Mouse (Mus musculus) yolk sac, embryonic 10.5 days (tissue): ENCODE measurements at regions not wholly inside any gene's neighbourhood (a gene's known extent, or its start where the extent isn't known, plus 50 kb on each side); places are given as distances from the start of the nearest gene placed in this dataset.
A peak's percentile ranks its signal among the peaks of the same experiment; 100 is the strongest.

Experiments
- DNase-seq: peaks from one replicate; pipeline ENCODE4 v3.0.0-alpha.2; 2017; ENCODE audit warnings: low spot score

DNA sequence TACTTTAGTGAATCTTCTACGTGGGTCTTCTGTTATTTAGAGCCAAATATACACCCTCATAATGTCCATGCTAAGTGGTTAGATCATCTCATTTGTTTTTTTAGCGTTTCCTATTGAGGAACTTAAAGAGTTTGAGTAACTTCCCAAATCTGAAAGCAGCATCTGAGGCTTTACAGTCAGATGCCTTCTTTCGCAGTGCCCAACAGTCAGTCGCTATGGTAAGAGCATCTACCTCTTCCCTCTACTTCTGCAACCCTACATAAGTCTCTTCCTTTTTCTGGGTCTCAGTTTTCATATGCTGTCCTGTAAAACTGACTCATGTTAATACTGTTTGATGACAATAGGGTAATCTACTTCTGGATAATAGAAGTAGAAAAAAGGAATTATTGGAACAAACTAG is 146.8 kb downstream of the Ktn1 start:
- no peak for DNase-seq

DNA sequence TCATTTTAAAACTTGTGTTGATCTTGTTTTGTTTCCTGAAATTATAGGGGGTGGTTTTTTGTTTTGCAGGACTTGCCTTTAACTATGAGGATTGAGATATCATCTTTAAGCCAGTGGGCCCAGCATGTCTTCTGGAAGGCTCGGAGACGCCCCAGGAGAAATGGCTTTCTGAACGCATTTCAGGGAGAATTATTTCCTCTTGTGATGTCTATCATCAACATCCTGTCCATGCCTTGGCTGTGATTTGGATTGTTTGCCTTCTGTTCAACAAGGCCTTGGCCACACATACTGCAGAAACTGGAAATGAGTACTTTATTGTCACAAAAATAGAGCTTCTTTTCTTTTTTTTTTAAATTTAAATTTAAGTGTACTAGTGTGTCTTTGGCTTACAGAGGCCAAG is 150.0 kb downstream of the Ktn1 start:
- DNase-seq: no peak

DNA sequence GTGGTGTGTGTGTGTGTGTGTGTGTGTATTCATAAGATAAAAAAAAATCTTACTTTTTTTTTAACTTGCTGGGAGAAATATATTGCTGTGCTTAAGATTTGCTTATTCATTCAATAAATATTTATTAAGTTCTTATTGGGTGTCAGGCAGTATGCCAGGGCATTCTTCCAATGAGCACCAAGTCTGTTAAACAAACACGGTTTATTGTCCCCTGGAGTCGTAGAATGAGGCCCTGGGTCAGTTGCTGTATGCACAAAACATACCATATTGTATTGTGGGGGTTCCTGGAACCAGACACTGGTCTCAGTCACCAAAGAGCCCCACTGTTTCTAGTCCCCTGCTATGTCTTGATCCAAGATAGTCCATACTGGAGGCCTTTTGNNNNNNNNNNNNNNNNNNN is 151.3 kb downstream of the Ktn1 start:
- no peak for DNase-seq

DNA sequence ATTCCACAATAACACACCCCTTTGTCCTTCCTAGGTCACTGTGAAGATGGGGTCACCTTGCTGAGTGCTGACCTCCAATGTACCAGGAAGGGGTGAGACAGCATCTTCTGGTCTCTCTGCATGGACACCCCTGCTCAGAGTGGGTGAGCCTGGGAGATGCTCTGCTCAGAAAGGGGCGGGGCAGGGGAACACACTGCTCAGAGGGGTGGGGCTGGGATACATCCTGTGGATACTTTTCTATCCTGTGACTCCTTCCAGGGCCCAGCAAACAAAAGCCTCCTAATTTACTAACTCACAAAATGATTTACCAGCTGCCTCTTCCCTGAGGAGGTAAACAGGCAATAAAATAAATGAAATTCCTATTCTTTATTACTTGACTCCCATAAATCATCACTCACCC is 157.0 kb downstream of the Ktn1 start:
- no peak for DNase-seq

DNA sequence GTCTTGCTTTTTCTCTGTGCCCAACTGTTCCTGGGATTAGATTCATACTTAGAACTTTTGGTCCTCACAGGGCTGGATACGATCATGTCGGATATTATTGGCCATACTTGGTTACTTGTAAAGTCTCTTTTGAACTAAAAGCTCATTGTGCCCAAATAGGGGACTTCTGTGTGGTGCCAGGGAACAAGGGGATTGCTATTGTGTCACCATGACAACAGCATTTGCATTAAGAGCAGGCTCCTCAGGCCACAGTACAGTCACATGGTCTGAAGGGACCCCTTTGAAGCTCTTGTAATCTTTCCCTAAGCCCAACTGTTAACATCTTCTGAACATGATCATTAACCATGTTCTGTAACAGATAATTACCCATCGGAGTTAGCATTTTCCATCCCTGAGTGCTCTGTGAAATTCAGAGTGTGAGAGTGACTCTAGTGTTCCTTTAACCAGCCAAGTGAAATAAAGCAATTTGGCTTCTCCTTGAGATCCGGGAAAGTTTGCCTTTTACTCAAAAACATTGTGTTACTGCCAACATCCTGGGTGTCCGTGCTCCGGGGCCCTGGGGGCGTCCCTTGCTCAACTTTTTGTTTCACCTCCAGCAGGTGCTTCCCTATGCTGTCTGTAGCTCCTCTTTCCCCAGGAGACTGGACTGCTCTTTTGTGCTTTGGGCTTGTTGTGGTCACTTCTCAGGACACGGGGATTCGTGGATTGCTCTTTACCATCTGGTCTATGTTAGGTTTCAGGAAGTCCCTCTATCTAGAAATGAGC is 157.7 kb downstream of the Ktn1 start:
- DNase-seq: no peak

DNA sequence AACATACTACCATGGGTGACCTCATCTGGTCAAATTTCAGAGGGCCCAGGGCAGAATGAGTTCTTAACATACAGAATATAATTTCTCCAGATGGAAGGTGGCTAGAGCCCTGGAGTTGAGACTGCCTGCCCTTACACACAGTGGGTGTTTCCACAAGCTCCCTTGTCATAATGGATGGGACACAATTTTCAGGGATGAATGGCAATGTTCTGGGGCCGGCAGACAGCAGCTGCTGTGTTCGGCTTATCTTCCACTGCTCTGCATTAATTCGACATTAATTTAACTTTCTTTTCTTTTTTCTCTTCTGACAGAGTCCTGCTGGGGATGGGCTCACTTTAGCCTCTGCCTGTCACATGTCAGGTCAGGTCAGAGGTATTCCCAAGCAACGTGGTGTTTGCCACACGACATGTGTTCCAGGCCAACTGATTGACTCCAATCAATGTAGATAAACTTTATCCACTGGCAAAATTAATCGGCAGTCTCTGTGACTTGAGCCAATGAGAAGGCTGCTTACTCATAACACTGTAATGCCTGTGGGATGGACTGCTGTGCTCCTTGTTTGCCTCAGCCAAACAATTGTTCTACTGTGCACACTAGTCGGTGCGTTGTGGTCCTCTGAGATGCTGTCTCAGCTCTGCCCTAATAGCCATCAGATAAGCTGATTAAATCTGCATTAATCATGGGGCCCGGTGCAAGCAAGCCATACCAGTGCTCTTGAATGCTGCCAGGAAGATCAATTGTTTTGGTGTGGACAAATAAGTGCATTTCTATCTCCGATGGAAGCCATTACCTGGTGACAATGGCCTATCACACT is 160.1 kb downstream of the Ktn1 start:
- DNase-seq: no peak

DNA sequence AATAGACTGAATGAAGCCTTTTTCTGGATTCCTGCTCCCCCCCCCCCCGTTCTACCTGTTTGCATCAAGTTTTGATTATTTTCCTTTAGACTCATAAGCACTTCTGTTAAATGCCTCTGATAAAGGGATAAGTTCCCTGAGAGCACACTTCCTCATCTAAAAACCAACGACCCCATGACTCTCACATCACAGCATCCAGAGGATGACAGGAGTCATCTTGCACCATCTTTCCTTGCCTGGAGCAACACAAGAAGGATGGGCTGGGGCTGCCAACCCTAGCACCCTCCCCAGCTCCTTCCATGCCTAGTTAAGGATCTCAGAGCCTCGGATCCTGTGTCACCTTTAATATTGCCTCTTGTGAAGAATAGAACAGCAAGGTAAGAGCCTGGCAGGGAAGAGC is 170.0 kb downstream of the Ktn1 start:
- DNase-seq: no peak

DNA sequence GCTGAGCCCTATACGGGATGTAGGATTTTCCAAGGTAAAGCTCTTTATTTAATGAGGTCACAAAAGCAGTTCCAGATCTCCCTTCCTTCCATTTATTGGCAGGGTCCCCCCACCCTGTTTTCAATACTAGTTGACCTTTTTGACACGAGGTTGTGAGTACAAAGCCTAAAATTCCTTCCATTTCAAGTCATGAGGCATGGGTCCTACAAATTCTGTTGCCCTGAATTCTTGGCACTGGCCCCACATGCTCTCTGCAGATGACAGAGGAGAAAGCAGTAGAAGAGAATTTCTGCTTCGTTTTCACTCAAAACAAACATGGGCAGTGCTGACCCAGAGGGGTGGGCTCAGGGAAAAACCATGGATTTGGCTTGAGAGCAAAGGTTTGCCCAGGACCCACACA is 170.4 kb downstream of the Ktn1 start:
- DNase-seq: no peak

DNA sequence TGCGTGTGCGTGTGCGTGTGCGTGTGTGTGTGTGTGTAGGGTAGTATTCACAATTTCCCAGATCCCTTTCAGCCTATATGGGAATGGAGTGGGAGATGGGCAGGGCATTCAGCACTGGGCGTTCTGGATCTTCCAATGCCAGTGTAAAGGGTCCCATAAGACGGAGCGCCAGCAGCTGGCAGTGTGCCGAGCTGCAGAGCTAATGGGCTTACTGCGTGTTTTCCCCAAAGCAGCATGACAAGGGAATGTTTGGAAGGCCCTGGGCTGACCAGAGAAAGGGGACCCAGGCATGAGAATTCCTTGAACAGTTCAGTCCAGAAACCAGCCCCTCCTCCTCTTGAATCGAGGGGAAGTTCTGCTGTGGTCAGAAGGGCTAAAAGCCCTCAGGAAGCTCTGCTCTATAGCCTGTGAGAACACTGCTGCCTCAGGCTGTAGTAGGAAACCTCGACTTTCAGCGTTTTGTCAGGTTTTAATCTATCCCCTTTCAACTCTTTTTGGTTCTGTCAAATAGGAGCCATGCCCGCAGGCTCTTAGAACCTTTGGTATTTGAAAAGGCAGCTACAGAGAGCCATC is 172.4 kb downstream of the Ktn1 start:
- DNase-seq: no peak

DNA sequence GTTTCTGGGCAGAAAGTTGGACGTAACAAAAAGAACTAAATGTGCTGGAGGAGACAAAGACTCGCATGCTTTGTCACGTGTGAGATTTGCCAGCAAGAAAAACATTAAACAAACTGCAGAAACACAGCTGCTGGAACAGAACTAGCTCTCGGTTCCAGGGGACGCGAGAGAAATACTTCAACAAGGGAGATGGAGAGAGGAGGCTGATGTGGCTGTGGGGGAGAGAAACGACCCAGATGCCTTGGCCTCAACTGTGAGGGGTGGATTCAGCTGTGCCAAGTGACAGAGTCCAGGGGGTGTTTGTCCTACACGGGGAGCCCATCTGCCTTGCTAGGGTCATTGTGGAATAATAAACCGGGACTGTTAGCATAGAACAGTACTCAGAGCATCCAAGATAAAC is 174.9 kb downstream of the Ktn1 start:
- no peak for DNase-seq

DNA sequence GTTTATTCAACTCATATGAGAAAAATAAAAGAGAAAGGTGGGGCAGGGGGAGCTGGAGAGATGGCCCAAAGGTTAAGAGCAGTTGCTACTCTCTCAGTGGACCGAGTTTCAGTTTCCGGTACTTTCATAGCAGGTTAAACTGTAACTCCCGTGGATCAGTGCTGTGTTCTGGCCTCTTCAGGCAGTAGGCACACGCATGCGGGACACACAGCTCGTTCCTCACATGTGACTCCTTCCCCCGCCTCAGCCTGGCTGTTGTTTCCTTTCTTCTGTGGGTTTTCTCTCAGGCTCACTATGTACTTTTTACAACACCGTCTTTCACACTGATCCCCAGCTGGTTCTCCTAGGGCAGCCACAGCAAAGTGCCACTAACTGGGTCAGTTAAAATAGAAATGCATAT is 175.4 kb downstream of the Ktn1 start:
- DNase-seq: no peak

DNA sequence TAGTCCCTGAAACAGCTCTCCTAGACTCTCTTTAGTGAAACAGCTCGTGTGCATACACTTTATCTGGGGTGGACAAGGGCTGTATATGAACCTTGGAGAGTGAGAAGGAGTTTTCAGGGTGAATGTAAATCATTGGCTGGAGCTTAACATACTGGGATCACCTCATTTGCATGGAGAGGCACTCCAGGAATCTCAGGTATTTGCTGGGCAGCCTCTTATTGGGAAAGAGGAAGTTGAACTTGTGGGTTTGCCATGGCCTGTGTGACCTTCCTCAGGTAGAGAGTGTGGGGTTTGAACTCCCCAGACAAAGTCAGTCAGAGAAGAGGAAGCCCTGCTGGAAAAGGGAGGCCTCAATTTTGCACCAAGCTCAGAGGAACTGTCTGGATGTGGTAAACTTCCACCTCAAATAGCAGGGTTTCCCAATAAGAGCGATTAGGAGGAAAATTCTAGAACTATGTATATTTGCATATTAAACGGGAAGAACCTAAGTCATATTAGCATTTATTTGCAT is 177.3 kb downstream of the Ktn1 start:
- no peak for DNase-seq

DNA sequence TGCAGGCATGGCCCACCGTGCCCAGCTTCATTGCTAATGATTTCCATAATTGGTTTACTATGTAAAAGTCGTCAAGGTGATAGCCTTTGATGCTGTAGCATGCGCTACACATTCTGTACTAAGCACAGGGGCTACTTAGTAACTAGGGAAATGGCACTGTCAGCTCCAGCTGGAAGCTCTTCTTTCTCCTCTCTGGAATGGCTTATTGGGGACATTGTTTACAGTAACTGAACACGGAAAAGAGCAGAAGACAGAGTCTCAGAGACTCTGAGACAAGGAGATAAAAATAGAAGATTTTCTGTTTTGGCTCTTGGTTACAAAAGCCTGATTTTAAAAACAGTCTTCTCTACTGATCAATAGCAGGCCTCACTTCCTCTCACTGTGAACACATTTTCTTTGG is 178.3 kb downstream of the Ktn1 start:
- no peak for DNase-seq

DNA sequence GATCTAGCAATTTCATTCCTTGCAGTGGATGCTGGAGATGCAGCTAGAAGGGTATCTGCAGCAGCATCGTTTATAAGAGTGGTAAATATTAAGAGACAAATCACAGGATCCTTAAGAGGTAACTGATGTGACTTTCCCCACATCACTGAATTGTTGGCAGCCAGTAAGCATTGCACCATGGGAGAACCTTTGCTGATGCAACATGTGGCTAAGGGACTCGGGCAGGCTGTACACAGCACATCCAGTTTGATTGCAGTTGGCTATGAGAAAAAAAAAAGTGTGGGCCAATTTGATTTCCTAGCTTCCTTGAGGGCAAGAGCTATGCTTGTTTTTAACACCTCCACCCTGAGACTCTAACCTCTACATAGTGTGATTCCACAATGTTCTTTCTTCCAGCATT is 179.4 kb downstream of the Ktn1 start:
- DNase-seq: no peak

DNA sequence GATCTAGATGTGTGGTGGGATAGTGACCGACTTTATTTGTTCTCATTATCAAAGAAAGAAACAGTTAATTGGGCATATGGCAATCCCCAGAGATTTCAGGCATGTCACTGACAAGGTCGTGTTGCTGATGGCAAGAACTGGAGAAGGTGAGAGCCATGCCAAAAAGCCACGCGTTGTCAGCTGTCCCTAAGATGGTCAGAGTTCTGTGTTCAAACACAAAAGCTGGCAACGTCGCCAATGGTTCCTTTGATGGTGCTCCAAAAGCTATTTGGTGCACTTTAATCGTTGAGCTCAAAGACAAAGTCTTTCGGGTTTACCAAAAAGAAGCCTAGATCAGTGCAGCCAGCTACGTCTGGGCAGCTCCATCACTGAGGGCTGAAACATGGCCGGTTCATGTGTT is 185.4 kb downstream of the Ktn1 start:
- no peak for DNase-seq

DNA sequence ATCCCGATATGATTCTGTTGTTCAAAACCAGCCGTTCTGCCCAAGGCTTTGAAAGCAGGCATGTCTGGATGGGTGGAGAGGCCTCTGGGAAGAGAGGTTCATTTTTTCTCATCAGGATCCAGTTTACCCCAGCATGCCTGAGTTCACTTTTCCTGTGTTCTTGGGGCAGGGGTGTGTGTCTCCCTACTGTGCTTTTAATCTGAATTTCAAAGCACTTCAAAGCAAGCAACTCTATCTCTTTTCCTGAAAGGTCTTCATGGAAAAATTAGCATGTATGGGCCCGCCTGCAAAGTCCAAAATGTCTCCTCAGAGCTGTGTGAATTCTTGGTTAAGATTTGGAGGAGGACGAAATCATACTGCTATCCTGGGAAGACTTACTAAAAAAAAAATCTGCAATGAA is 187.2 kb downstream of the Ktn1 start:
- no peak for DNase-seq

DNA sequence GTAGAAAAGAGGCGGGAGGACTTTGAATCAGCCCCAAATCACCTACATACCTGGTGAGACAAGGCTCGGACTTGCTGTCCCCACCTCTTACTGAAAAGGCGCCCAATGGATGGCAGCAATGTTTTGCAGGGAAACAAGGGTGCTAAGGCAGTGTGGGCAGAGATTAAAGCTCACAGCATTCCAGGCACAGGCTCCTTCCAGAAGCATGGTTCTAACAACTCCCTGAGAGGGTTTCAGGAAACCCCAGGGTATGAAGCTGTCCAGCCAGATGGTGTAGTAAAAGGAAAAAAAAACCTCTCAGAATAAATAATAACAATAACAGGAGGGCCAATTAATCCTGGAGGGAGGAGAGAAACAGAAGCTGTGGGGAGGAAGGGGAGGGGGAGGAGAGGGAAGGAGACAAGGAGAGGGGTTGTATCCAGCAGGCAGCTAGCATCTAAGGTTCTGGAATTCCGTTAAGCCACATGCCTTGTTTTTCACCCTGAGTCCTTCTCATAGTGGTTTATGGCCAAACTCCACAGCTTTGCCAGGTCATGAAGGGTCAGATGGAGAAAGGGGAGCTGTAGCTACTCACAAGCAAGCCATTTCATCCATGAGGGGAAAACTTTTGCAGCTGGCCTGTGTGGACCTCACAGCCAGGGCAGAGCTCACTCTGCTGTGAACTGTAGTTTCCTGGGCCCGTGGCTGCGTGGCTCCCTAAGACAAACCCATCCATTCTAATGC is 191.4 kb downstream of the Ktn1 start:
- peak; percentile 26 for DNase-seq

DNA sequence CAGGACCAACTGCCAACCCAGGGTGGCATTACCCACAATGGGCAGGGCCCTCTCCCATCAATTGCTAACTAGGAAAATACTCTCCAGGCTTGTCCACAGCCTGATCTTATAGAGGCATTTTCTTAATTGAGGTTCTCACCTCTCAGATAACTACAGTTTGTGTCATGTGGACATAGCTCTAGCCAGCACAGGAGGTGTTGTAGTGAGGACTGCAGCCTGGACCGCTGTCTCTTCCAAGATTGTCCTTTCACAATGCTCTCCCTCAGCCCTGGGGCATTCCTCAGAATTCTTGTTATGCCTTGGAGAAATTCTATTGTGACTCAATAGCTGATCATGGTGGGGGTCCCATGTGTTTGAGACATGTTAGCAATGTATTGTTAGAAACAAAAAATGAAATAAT is 196.1 kb downstream of the Ktn1 start:
- no peak for DNase-seq

DNA sequence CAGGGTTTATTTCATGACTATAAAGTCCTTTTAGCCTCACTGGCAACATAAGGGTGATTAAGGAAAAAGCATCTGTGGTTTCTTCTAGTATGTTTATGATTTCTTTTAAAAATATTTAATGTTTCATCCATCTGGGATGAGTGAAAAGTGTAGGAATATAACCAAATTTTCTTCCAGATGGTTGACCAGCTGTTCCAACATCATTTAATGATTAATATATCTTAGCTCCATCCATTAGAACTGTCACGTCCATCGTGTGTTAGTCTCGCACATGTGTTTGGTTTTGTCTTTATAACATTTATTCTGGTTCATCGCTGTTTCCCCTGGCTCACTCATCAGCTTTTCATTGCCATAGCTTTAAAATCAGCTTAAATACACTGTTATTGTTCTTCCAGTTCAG is 200.6 kb downstream of the Ktn1 start:
- no peak for DNase-seq

DNA sequence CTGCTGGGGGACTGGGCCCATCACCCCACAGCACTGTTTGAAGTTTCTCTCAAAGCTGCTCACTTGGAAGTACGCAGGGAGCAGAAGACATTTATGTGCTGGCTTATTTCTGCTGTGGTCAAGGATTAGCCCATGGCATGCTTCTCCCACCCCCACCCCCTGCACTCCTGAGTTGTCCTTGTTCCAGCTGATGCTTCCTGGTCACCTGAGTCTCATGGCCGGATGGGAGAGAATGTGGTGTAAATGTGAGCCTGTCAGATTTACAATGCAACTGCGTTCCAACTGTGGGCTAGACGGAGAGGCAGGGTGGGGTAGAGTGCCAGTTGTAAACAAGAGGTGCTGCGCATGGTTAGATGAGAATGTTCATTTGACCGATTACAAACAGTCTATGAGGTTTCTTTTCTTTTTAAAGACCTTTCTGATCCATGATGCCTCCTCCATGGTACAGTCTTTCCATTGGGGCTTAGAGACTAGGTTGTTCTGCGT is 208.1 kb downstream of the Ktn1 start:
- no peak for DNase-seq

DNA sequence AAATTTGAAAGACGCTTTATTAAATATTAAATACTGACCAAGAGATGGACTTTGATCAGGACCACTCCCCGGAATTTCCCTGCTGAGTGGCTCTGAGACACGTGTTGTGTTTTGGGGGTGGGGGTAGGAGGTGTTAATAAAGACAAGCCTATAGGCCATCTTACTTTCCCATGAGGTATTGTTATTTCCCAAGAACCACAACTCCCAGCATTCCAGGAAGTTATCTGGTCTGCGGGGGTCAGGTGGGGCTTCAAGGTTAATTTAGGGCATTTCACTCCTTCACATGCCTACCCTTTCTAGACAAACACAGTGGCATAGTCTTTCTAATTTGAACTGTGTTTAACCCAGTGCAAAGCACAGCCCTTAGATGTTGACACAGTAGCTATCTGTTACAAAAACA is 209.0 kb downstream of the Ktn1 start:
- DNase-seq: no peak
